28 mouse cellular contexts compared by ENCODE assay signal in the genomic region with DNA sequence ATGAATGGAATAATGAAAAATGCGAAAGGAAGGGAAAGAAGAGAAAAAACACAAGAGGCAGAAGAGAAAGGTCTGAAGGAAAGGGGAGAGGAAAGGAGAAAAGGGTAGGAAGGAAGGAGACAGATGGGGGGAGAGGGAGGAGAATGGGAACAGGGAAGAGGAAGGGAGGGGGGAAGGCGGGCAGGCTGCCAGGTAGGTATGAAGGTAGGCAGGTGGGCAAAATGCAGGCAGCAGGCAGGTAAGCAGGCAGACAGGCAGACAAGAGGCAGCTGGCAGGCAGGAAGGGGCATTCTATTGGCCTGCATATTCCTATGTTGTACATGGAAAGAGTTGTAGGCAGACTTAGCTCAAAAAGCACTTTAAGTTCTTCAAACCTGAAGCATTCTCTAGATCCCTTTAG.
DNase-seq lines count a peak whose midpoint lies in the region; ATAC-seq lines count a peak whose summit lies in the region.
"Had no signal": no experiment of that assay in that cellular context is flagged by ENCODE, and none has a peak within 500 bp of the region (broad histone marks: within the 10 kb centered on the region; RNA-seq: fewer than 3 reads in every experiment).

No protein-coding gene starts in this region.

- peak overlapping the region; percentile 75 for H3K27ac ChIP-seq in hindbrain, embryonic 10.5 days
- no peak overlapping the region for H3K27ac ChIP-seq in hindbrain, embryonic 11.5 days (ENCODE audit: low read depth, low read length)
- peak overlapping the region; percentile 69 for H3K27ac ChIP-seq in midbrain, embryonic 10.5 days (replicated peaks)
- no peak overlapping the region for H3K27ac ChIP-seq in midbrain, embryonic 15.5 days
- peak overlapping the region; percentile 29; the same call in 1 of the 2 replicates for H3K27ac ChIP-seq in embryonic facial prominence, embryonic 15.5 days (replicated peaks)
- H3K27ac ChIP-seq: forebrain, embryonic 13.5 days; kidney, postnatal 0 days; liver, embryonic 14.5 days; midbrain, embryonic 12.5 days; neural tube, embryonic 12.5 days; stomach, embryonic 15.5 days had no signal

- peak; percentile 51 to 57 for DNase-seq in cerebellum, postnatal 10 days
- no peak for DNase-seq in cerebellum, adult 18-20 months
- DNase-seq in hindbrain, embryonic 10.5 days (ENCODE audit: low spot score), result no peak
- DNase-seq in hindbrain, embryonic 11.5 days (ENCODE audit: low spot score), result no peak
- no peak for DNase-seq in midbrain, embryonic 10.5 days (ENCODE audit: low spot score)
- DNase-seq: adrenal gland, adult 2 months; adrenal gland, postnatal 36 days; cerebellum, adult 2 months; embryo, embryonic 11 days; gastrocnemius, postnatal 14 days; heart, postnatal 36 days; kidney, adult 8-10 months; kidney, postnatal 4 days; layer of hippocampus, postnatal 36 days; liver had no signal

- no peaks in the 10 kb centered on the region for H3K9me3 ChIP-seq in hindbrain, embryonic 10.5 days
- no peaks in the 10 kb centered on the region for H3K9me3 ChIP-seq in hindbrain, embryonic 11.5 days (ENCODE audit: control insufficient read depth, low read length)
- no peaks in the 10 kb centered on the region for H3K9me3 ChIP-seq in midbrain, embryonic 10.5 days (replicated peaks)
- no peaks in the 10 kb centered on the region for H3K9me3 ChIP-seq in midbrain, embryonic 15.5 days
- H3K9me3 ChIP-seq in embryonic facial prominence, embryonic 15.5 days (replicated peaks), result no peaks in the 10 kb centered on the region
- H3K9me3 ChIP-seq: forebrain, embryonic 13.5 days; lung, embryonic 15.5 days; midbrain, embryonic 12.5 days; neural tube, embryonic 12.5 days; stomach, embryonic 15.5 days had no signal

- no peaks in the 10 kb centered on the region; the same call in 1 of the 2 replicates for H3K27me3 ChIP-seq in hindbrain, embryonic 10.5 days (ENCODE audit: insufficient read depth, poor library complexity, severe bottlenecking)
- no peaks in the 10 kb centered on the region for H3K27me3 ChIP-seq in hindbrain, embryonic 11.5 days (ENCODE audit: control insufficient read depth, insufficient read depth, low read length)
- no peaks in the 10 kb centered on the region for H3K27me3 ChIP-seq in midbrain, embryonic 10.5 days (ENCODE audit: low read depth, poor library complexity, severe bottlenecking)
- H3K27me3 ChIP-seq in midbrain, embryonic 15.5 days (replicated peaks), result no peaks in the 10 kb centered on the region
- no peaks in the 10 kb centered on the region for H3K27me3 ChIP-seq in embryonic facial prominence, embryonic 15.5 days
- H3K27me3 ChIP-seq: CH12.LX; forebrain, embryonic 13.5 days; lung, embryonic 15.5 days; midbrain, embryonic 12.5 days; neural tube, embryonic 12.5 days; stomach, embryonic 15.5 days had no signal

- H3K4me1 ChIP-seq in hindbrain, embryonic 10.5 days (replicated peaks), result peaks cover 48% of the 10 kb centered on the region
- peaks cover 6% of the 10 kb centered on the region for H3K4me1 ChIP-seq in hindbrain, embryonic 11.5 days (replicated peaks; ENCODE audit: control insufficient read depth, insufficient read depth, low read length)
- peaks cover 47% of the 10 kb centered on the region for H3K4me1 ChIP-seq in midbrain, embryonic 10.5 days
- H3K4me1 ChIP-seq in midbrain, embryonic 15.5 days, result peaks cover 34% of the 10 kb centered on the region
- H3K4me1 ChIP-seq in embryonic facial prominence, embryonic 15.5 days, result peaks cover 35% of the 10 kb centered on the region

- H3K4me3 ChIP-seq in hindbrain, embryonic 10.5 days, result no peak overlapping the region
- H3K4me3 ChIP-seq in hindbrain, embryonic 11.5 days (ENCODE audit: low read depth, low read length), result no peak overlapping the region
- H3K4me3 ChIP-seq in midbrain, embryonic 10.5 days, result no peak overlapping the region
- H3K4me3 ChIP-seq in midbrain, embryonic 15.5 days, result no peak overlapping the region
- no peak overlapping the region for H3K4me3 ChIP-seq in embryonic facial prominence, embryonic 15.5 days (replicated peaks)
- H3K4me3 ChIP-seq: forebrain, embryonic 13.5 days; lung, embryonic 15.5 days; midbrain, embryonic 12.5 days; neural tube, embryonic 12.5 days; stomach, embryonic 15.5 days had no signal

- 52% methylated on average over 2 of the region's 2 CpGs for WGBS in hindbrain, embryonic 10.5 days
- 36% methylated on average over 2 of the region's 2 CpGs for WGBS in hindbrain, embryonic 11.5 days
- 68% methylated on average over 2 of the region's 2 CpGs for WGBS in midbrain, embryonic 10.5 days
- 45% methylated on average over 2 of the region's 2 CpGs for WGBS in midbrain, embryonic 15.5 days
- WGBS in embryonic facial prominence, embryonic 15.5 days, result 59% methylated on average over 2 of the region's 2 CpGs

- H3K4me2 ChIP-seq in hindbrain, embryonic 11.5 days (replicated peaks; ENCODE audit: low read depth, low read length), result no peak overlapping the region
- no peak overlapping the region for H3K4me2 ChIP-seq in midbrain, embryonic 15.5 days
- H3K4me2 ChIP-seq in embryonic facial prominence, embryonic 15.5 days (replicated peaks), result no peak overlapping the region
- H3K4me2 ChIP-seq: forebrain, embryonic 13.5 days; heart, embryonic 11.5 days; lung, embryonic 15.5 days; neural tube, embryonic 12.5 days; stomach, embryonic 15.5 days had no signal

- no peak overlapping the region for H3K9ac ChIP-seq in hindbrain, embryonic 11.5 days (ENCODE audit: low read depth, low read length)
- no peak overlapping the region for H3K9ac ChIP-seq in midbrain, embryonic 15.5 days
- H3K9ac ChIP-seq in embryonic facial prominence, embryonic 15.5 days, result no peak overlapping the region
- H3K9ac ChIP-seq: forebrain, embryonic 13.5 days; liver, embryonic 14.5 days; lung, embryonic 15.5 days; midbrain, embryonic 12.5 days; neural tube, embryonic 12.5 days; stomach, embryonic 15.5 days had no signal

- H3K36me3 ChIP-seq in hindbrain, embryonic 10.5 days, result no peaks in the 10 kb centered on the region
- H3K36me3 ChIP-seq in hindbrain, embryonic 11.5 days (ENCODE audit: control insufficient read depth, insufficient read depth, low read length), result no peaks in the 10 kb centered on the region
- no peaks in the 10 kb centered on the region for H3K36me3 ChIP-seq in midbrain, embryonic 10.5 days
- no peaks in the 10 kb centered on the region for H3K36me3 ChIP-seq in midbrain, embryonic 15.5 days (replicated peaks)
- no peaks in the 10 kb centered on the region for H3K36me3 ChIP-seq in embryonic facial prominence, embryonic 15.5 days
- H3K36me3 ChIP-seq: lung, embryonic 15.5 days; midbrain, embryonic 12.5 days; neural tube, embryonic 12.5 days; stomach, embryonic 15.5 days had no signal

- ATAC-seq in hindbrain, embryonic 11.5 days (ENCODE audit: low FRiP score), result no peak
- no peak for ATAC-seq in midbrain, embryonic 15.5 days (replicated peaks)
- no peak for ATAC-seq in embryonic facial prominence, embryonic 15.5 days (ENCODE audit: insufficient number of reproducible peaks, low FRiP score, low TSS enrichment, low read depth)
- ATAC-seq: activated CD4-positive, CD25-positive, alpha-beta regulatory T cell, adult 4 months; forebrain, embryonic 13.5 days; intestine, embryonic 16.5 days had no signal

Comparison
In these comparisons a context has a peak if more than half of its experiments do, and no peak if none do; other contexts are left out.
1. DNase-seq: peak in cerebellum, postnatal 10 days (2 of 2); none in cerebellum, adult 18-20 months (0 of 2), hindbrain, embryonic 10.5 days (single experiment), hindbrain, embryonic 11.5 days (single experiment) and midbrain, embryonic 10.5 days (single experiment).
2. H3K27ac ChIP-seq: peak in hindbrain, embryonic 10.5 days (single experiment), midbrain, embryonic 10.5 days (single experiment) and embryonic facial prominence, embryonic 15.5 days (single experiment); none in hindbrain, embryonic 11.5 days (single experiment) and midbrain, embryonic 15.5 days (single experiment).